Mouse (Mus musculus) Muller cell, postnatal 12 days (primary cell): ENCODE data around the gene Erich6.
"Not testable (repeated sequence)": the region's sequence is repeated elsewhere in the genome, so short reads cannot be mapped to it uniquely, and the experiment has no call there.

Experiments
- DNase-seq: peaks from one replicate; pipeline ENCODE4 v3.0.0-alpha.2; 2015; ENCODE audit errors: inconsistent ontology term

Erich6 gene

GRCm38 (mm10) chr3:58646180-58646579 is 9.2 kb upstream of the Erich6 start:
- DNase-seq = peak; percentile 49

DNA sequence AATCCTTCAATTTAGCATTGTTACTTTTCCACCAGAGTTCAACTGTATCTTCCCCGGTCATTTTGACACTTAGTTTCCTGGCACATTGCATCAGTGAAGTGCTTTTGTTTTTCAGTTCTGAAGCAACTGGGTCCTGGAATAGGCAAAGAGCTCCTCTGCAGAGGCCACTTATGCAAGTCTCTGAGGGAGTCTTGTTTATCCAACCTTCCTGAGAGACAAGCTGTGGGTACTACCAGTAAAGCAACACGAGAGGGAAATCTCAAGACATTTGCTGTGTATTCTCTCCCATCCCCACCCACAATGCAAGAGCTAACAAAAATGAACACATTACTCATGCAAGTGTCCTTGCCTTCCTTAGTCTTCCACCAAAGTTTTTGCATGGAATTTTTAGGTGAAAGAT is 5.3 kb downstream of the Erich6 start:
- DNase-seq = no peak

DNA sequence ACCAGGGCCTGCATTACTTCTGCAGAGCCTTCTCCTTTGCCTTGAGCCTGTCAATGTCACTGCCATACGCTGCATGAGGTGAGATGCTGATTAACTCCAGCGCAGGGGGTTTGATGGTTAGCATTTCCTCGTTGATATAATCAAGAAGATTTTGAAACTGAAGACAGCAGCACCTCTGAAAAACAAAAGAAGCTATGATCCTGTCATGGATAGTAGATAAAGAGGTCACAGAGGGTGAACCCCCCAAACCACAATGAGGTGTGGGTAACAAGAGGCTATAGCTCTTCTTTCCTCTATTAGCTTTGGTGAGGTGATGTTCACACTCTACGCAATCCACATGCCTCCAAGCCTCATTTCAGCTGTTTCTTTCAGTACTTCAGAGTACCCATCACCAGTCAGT is 12.0 kb downstream of the Erich6 start:
- no peak for DNase-seq

- no peak for DNase-seq
Observed at GRCm38 (mm10) chr3:58622665-58623394, 14.2 kb downstream of the Erich6 start.

GRCm38 (mm10) chr3:58621066-58621465 is 15.9 kb downstream of the Erich6 start:
- no peak for DNase-seq

DNA sequence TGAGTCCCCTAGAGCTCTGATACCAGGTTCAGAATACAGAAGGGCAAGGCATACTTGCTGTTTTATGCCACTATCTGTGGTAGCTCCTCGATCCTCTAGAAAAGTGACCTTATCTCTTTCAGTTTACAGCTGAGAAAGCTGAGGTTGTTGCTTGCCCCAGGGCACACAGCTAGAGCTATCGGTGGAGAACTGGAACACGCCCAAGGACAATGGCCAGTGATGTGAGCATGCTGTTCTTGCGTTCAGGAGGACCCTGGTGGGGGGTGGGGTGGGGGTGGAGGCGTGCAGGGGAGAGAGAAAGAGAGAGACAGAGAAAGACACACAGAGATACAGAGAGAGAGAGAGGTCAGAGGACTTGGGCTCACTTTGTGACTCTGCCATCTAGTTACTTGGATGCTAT is 27.0 kb downstream of the Erich6 start:
- no peak for DNase-seq

- DNase-seq = no peak
Observed at GRCm38 (mm10) chr3:58608506-58608905, 28.5 kb downstream of the Erich6 start.

DNA sequence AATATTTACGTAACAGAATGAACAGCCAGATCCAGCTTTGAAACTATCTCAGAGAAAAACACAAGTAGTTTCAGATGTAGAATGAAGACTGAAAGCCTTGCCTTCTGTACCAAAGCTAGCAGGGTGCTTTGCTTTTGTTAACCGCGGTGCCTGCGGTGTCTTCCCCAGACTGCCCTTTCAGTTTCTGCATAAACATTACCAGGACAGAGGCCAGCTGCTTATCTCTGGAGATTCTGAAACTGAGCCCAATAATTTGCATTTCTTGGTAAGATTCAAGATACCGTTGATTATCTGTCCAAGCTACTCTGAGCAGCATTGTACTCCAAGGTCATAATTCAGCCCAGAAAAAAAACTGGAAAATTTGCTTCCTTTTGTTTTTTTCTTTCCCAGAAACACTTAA is 43.4 kb downstream of the Erich6 start:
- no peak for DNase-seq

DNA sequence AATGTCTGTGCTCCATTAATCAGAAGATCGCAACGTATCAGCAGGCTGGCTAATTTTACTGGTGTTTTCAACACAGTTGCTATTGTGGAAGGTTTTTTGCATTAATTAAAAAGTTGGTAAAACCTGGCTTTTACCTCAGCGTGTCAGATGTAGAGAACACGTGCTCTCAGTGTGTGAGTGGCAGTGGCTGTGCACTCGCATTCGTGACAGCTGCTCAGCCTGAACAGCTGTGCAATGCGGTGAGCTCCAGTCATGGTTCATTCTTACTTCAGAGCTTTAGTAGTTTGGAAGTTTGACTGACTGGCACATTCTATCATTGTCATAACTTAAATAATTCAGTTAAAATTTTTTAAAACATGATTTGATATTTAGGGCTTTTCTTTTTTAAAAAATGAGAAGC is 44.3 kb downstream of the Erich6 start:
- DNase-seq = not testable (repeated sequence)

DNA sequence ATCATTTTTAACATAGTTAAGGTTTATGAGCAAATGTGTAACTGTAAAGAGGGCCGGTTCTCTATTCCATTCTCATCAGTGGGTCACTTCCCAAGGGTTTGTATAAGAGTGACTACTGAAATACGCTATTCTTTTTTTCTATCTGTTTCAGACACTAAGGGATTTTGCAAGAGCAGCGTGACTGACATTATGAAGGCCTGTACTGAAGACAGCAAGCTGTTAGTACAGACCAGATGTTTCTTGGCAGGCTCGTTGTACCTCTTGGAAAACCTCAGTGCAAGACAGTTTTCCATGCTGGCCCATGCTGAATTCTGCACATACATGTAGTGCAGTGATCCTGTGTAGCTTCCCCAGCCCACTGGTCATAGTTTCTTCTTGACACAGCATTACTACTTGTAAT is 46.5 kb downstream of the Erich6 start:
- DNase-seq = not testable (repeated sequence)

- no peak for DNase-seq
Observed at GRCm38 (mm10) chr3:58582788-58583426, 54.1 kb downstream of the Erich6 start.

DNA sequence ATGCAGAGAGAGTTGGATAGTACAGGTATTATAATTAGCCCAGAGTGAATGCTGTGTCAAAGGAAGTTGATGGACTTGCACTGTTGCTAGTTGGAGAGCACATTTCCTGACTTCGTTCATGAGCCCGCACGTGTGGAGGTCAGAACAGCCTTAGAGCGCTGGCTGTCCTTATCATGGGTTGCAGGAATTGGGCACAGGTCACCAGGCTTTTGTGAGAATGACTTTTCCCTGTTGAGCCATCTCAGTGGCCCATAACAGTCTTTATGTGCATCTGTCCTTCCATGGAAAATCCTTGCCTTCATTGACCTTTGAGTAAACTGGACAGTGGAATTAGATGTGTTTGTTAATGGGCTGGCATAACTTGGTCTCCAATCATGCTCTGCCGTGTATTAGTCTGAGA is 54.7 kb downstream of the Erich6 start:
- DNase-seq = no peak

DNA sequence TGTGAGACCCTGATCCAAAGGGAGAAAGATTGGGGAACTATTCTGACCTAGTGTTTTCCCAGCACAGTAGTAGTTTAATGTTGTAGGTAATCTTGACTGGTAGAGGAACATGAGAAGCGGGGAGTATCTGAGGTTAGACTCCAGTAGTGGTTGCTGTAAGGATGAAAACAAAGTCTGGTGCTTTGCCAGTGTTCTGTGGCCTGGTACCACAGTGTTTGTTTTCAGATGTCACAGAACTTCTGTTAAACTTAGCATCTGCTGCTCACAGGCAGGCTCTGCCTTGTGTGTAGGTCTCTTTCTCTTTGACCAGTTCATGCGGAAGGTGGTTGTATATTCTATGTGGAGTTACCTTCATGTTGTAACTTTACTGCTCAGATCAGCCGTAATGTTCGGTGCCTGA is 55.5 kb downstream of the Erich6 start:
- no peak for DNase-seq

GRCm38 (mm10) chr3:58577506-58578050 is 59.4 kb downstream of the Erich6 start:
- peak; percentile 36 for DNase-seq

DNA sequence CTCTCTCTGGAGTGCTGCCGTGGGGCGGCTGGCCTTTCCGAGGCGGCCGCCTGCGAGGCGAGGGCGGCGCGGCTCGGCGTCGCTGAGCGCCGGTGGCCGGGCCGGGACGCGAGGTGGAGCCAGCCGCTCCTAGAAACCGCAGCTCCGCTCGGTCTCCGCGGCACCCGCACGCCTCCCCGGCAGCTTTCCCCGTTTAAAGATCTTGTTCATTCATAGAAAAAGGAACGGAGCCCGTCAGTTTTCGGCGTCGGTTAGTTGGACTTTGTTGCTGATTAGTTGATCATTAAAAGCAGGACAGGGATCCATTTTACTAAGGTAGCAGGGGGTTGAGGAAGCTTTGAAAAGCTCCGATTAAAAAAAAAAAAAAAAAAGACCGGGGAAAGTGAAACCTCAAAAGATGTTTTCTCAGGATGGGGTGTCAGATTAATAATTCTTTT is 59.9 kb downstream of the Erich6 start:
- peak; percentile 69 for DNase-seq

- peak; percentile 96 for DNase-seq
Observed at GRCm38 (mm10) chr3:58576137-58577066, 60.6 kb downstream of the Erich6 start, which contains the start of gene Selenot. Selenot (plus strand) TSS chr3:58576636.

DNA sequence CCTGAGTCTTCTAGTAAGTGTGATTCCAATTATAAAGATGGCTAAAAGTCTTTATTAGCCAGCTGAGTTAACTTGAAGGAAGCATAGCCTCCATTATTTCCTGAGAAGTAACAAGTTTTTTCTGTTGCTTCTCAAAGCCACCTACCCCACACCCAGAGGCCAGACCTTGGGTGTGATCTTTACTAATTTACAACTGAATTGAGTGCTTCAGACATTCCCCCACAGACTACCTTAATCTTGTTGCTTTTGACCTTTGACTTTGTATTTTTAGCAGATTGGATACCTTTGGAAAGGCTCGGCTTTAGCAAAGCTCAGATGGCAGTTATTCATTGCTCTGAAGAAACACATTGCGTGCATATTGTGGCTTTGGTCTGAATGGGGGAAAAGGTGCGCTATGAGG is 66.2 kb downstream of the Erich6 start:
- no peak for DNase-seq
